Mouse (Mus musculus) brain, embryonic 14.5 days (tissue): ENCODE data around the gene Mtcl1. TPM values are rescaled to one million over a fixed set of nuclear protein-coding genes. Genes with fewer than 3 reads are reported as not detected.

Experiments used
- DNase-seq: peaks from one replicate; pipeline ENCODE4 v3.0.0-alpha.2; 2011; ENCODE audit warnings: low read depth
- CTCF ChIP-seq: fragments of 200-500 bp; IDR thresholded peaks from 2 replicates; pipeline ENCODE4 v1.5.1; 2012; ENCODE audit warnings: inconsistent platforms, mild to moderate bottlenecking, moderate library complexity, borderline replicate concordance; ENCODE audit not compliant: insufficient read depth, insufficient read length; ENCODE audit errors: extremely low read depth
- POLR2A ChIP-seq: fragments of 200-500 bp; IDR thresholded peaks from 2 replicates; pipeline ENCODE4 v1.6.1; 2012; ENCODE audit warnings: mild to moderate bottlenecking, inconsistent platforms, borderline replicate concordance; ENCODE audit not compliant: poor library complexity, insufficient read depth, insufficient read length, severe bottlenecking; ENCODE audit errors: extremely low read depth
- polyA plus RNA-seq: library from polyadenylated mRNA; depleted of rRNA; stranded (reverse); fragments of >200 nt; gene quantifications from 2 replicates; pipeline ENCODE4 v1.2.3, GENCODE M21; 2012

The Mtcl1 gene
- polyA plus RNA-seq, 1 experiment, result 34.8 TPM

GRCm38 (mm10) chr17:66404883-66405590, 44.5 kb downstream of the Mtcl1 start:
- DNase-seq, result peak; percentile 82
- TF ChIP-seq CTCF, result no peak
- TF ChIP-seq POLR2A, result no peak

GRCm38 (mm10) chr17:66402791-66403470, 46.6 kb downstream of the Mtcl1 start:
- no peak for DNase-seq
- no peak for TF ChIP-seq POLR2A
- TF ChIP-seq CTCF, result no peak

GRCm38 (mm10) chr17:66401596-66402265, 47.8 kb downstream of the Mtcl1 start:
- DNase-seq, result peak; percentile 91
- TF ChIP-seq CTCF, result no peak
- TF ChIP-seq POLR2A, result no peak

GRCm38 (mm10) chr17:66399780-66400179, 49.8 kb downstream of the Mtcl1 start:
- DNase-seq, result no peak
- no peak for TF ChIP-seq CTCF
- no peak for TF ChIP-seq POLR2A

GRCm38 (mm10) chr17:66394571-66394970, 55.0 kb downstream of the Mtcl1 start:
- DNase-seq, result no peak
- TF ChIP-seq CTCF, result no peak
- no peak for TF ChIP-seq POLR2A

- DNase-seq, result no peak
- no peak for TF ChIP-seq CTCF
- TF ChIP-seq POLR2A, result no peak
Measured at GRCm38 (mm10) chr17:66388307-66388706, 61.2 kb downstream of the Mtcl1 start.

- no peak for DNase-seq
- TF ChIP-seq POLR2A, result no peak
- TF ChIP-seq CTCF, result no peak
Measured at GRCm38 (mm10) chr17:66381338-66381737, 68.2 kb downstream of the Mtcl1 start.

- TF ChIP-seq CTCF (no peak), POLR2A (no peak)
- DNase-seq, result no peak
Measured at GRCm38 (mm10) chr17:66379900-66380857, 69.4 kb downstream of the Mtcl1 start.

GRCm38 (mm10) chr17:66379308-66379707, 70.2 kb downstream of the Mtcl1 start:
- DNase-seq, result no peak
- no peak for TF ChIP-seq CTCF
- no peak for TF ChIP-seq POLR2A

GRCm38 (mm10) chr17:66378127-66378526, 71.4 kb downstream of the Mtcl1 start:
- TF ChIP-seq CTCF, result no peak
- TF ChIP-seq POLR2A, result no peak

GRCm38 (mm10) chr17:66374633-66375272, 74.8 kb downstream of the Mtcl1 start:
- DNase-seq, result peak; percentile 49
- no peak for TF ChIP-seq CTCF
- TF ChIP-seq POLR2A, result no peak

More at GRCm38 (mm10) chr17:66378127-66378526, 71.4 kb downstream of the Mtcl1 start:
- DNase-seq, result no peak
